Mouse (Mus musculus) midbrain, postnatal 0 days (tissue): ENCODE results near the gene Sap25. TPM values are rescaled to one million over a fixed set of nuclear protein-coding genes. Genes with fewer than 3 reads are reported as not detected.
A peak's percentile ranks its signal among the peaks of the same experiment; 100 is the strongest.

Experiments used
- ATAC-seq: fragments of 200-750 bp; cut with Nextera tagmentation; 2 replicates; pipeline ENCODE4 v1.8.0; 2017; ENCODE audit warnings: moderate number of reproducible peaks, mild to moderate bottlenecking, moderate TSS enrichment, moderate library complexity; ENCODE audit not compliant: low FRiP score
- DNase-seq: peaks from one replicate; pipeline ENCODE4 v3.0.0-alpha.2; 2015; ENCODE audit warnings: low spot score
- H3K27ac ChIP-seq: fragments of 300-500 bp; sonication (generic); 2 replicates; pipeline ENCODE4 v1.5.1; 2014; ENCODE audit warnings: low read depth, mild to moderate bottlenecking, low read length, mixed read lengths
- H3K27me3 ChIP-seq: fragments of 300-500 bp; sonication (generic); 2 replicates; pipeline ENCODE4 v1.6.1; 2014; ENCODE audit warnings: low read length, control low read depth, mixed read lengths; ENCODE audit not compliant: insufficient read depth
- H3K36me3 ChIP-seq: fragments of 300-500 bp; sonication (generic); 2 replicates; pipeline ENCODE4 v1.6.1; 2014; ENCODE audit warnings: low read length, control low read depth, mixed read lengths; ENCODE audit not compliant: insufficient read depth
- H3K4me1 ChIP-seq: fragments of 300-500 bp; sonication (generic); 2 replicates; pipeline ENCODE4 v1.6.1; 2014; ENCODE audit warnings: mild to moderate bottlenecking, control low read depth, antibody characterized with exemption, low read length, mixed read lengths; ENCODE audit not compliant: insufficient read depth
- H3K4me2 ChIP-seq: fragments of 300-500 bp; sonication (generic); 2 replicates; pipeline ENCODE4 v1.6.1; 2014; ENCODE audit warnings: low read depth, mild to moderate bottlenecking, low read length, mixed read lengths; ENCODE audit not compliant: poor library complexity, severe bottlenecking
- H3K4me3 ChIP-seq: fragments of 300-500 bp; sonication (generic); 2 replicates; pipeline ENCODE4 v1.5.1; 2014; ENCODE audit warnings: low read depth, mild to moderate bottlenecking, low read length, moderate library complexity
- H3K9ac ChIP-seq: fragments of 300-500 bp; sonication (generic); replicated peaks from 2 replicates; pipeline ENCODE4 v1.6.1; 2014; ENCODE audit warnings: mild to moderate bottlenecking, low read length, moderate library complexity, mixed read lengths; ENCODE audit not compliant: poor library complexity, severe bottlenecking
- H3K9me3 ChIP-seq: fragments of 300-500 bp; sonication (generic); 2 replicates; pipeline ENCODE4 v1.6.1; 2016; ENCODE audit warnings: low read length, control low read depth
- CTCF ChIP-seq: IDR thresholded peaks from 2 replicates; pipeline ENCODE4 v1.5.1; 2016; ENCODE audit warnings: antibody characterized with exemption, mild to moderate bottlenecking
- WGBS: fragments of 180-500 bp; shearing (Covaris S2); extraction: QIAGEN DNeasy Blood & Tissue Kit; methylation state at CpG from one replicate; pipeline ENCODE4 v1.1.7; 2014; 5-methylcytosine and 5-hydroxymethylcytosine counted together
- polyA plus RNA-seq: library from polyadenylated mRNA; unstranded; fragments of >200 nt; fragmentation: Nextera tagmentation; extraction: Ambion mirVana; gene quantifications from 2 replicates; pipeline ENCODE4 v1.2.1, GENCODE M21; 2015
- total RNA-seq: library from RNA; depleted of rRNA; stranded (reverse); fragments of >200 nt; gene quantifications from 2 replicates; pipeline ENCODE4 v1.2.3, GENCODE M21; 2014

The Sap25 gene
- total and polyA plus RNA-seq, 2 experiments from 2014 or later: 3.2 to 3.3 TPM

DNA sequence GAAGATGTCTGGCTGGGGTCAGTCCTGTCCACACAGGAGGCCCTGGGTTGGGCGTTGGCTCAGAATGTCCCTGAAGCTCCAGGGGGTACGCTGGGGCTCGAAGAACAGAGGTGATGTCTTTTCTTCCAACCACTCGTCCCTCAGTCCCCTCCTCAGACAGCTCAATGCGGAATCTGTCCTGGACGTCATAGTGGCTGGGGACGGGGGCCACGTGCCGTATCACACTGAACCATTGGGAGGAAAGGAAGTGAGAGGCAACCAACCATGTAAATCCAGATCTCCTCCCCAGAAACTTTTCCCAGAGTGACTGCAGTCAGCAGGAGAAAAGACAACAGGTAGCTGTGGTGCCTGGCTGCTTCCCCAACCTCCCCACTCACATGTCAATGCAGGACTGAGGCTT, 41.5 kb upstream of the Sap25 start:
- no peaks in the 10 kb centered on the region for H3K27me3 ChIP-seq
- H3K9ac ChIP-seq: peak overlapping the region; percentile 85
- no peak overlapping the region for H3K27ac ChIP-seq
- H3K4me3 ChIP-seq: peak overlapping the region; percentile 81
- TF ChIP-seq CTCF: no peak
- 0 out of 2 replicates have a peak, but pooled peaks cover 3% of the 10 kb centered on the region for H3K36me3 ChIP-seq
- H3K4me1 ChIP-seq: peaks cover 10% of the 10 kb centered on the region; the same call in 1 of the 2 replicates
- ATAC-seq: no peak
- peak overlapping the region; percentile 96 for H3K4me2 ChIP-seq
- no peak for DNase-seq
- H3K9me3 ChIP-seq: no peaks in the 10 kb centered on the region
- WGBS: 45% methylated on average over 9 of the region's 9 CpGs

DNA sequence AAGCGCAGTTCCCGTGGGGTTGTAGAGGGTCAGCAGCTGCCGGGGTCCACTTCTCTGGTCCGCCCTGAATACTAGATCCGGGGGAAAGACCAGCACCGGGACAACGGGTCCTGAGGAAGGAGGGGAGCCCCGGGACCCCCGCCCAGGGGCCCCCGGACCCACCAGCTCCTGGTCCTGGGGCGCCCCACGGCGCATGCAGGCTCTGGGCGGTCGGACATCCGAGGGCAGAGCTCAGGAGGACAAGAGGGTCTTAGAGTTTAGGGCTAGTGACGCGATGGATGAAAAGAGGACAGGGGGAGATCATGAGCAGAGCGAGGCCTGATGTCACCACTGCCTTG, 40.9 kb upstream of the Sap25 start:
- ATAC-seq: peak; percentile 36
- no peak for DNase-seq
- TF ChIP-seq CTCF: no peak

DNA sequence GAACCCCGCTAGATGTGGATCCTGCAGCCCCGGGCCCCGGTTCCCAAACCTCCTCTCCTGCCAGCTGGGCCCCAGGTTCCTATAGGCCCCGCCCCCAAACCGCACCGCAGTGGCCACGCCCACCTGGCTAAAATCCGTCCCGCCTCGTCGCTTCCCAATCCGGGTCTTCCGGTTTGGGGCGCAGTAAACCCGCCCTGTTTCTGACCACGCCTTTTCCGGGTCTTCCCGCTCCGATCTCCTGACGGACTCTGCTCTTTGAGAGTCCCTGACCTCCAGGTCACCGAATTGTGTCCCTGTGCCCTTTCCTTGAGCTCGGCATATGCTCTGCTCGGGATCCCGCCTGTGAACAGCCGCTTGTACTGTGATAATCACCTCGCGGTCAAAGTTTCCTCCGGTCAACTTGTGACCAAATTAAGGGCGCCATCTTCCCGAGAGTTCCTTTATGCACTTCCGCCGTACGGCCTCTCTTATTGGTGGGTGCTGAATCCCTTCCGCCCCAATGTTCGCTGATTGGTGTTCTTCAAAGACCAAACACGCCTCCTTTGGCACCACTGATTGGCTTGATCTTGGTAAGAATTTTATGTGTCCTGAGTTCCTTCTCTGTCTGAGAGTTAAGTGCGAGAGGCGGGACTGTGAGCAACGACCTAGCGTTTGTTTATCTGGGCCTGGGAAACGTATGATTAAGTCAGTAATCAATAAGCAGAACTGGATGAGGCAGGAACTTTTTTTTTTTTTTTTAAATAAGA, 40.3 kb upstream of the Sap25 start, which contains the start of gene Mospd3:
TSS of gene Mospd3 (minus strand) at position 440 of the 746 bp plus-strand sequence.
- Histone ChIP-seq H3K36me3 (0 out of 2 replicates have a peak, but pooled peaks cover 3% of the 10 kb centered on the region), H3K9me3 (no peaks in the 10 kb centered on the region), H3K4me2 (peak within 1 kb of the TSS; percentile 96), H3K4me1 (peaks cover 10% of the 10 kb centered on the region; the same call in 1 of the 2 replicates), H3K9ac (peak within 1 kb of the TSS; percentile 85), H3K4me3 (peak within 1 kb of the TSS; percentile 81), H3K27ac (peak within 1 kb of the TSS; percentile 72), H3K27me3 (no peaks in the 10 kb centered on the region)
- under 1% methylated on average over 41 of the region's 41 CpGs for WGBS
- peak; percentile 23 for TF ChIP-seq CTCF
- DNase-seq (peak; percentile 99), ATAC-seq (peak; percentile 95)

More for the DNA sequence above, 40.9 kb upstream of the Sap25 start:
- Histone ChIP-seq H3K9ac (peak overlapping the region; percentile 85), H3K4me2 (peak overlapping the region; percentile 96), H3K4me3 (peak overlapping the region; percentile 81), H3K36me3 (0 out of 2 replicates have a peak, but pooled peaks cover 3% of the 10 kb centered on the region), H3K9me3 (no peaks in the 10 kb centered on the region), H3K27ac (peak overlapping the region; percentile 72), H3K27me3 (no peaks in the 10 kb centered on the region), H3K4me1 (peaks cover 10% of the 10 kb centered on the region; the same call in 1 of the 2 replicates)
- WGBS: 1% methylated on average over 19 of the region's 19 CpGs

DNA sequence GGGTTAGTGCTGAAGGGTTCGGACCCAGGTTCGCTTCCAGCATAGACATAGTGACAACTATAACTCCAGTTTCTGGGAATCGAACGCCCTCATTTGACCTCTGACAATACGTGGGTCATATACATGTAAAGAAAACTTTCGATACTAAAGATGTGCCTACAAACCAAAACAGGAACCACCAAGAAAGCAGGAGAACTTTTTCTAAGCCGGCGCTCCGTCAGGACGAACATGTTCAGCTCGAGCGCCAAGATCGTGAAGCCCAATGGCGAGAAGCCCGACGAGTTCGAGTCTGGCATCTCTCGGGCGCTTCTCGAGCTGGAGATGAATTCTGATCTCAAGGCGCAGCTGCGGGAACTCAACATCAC, 39.8 kb upstream of the Sap25 start:
- Histone ChIP-seq H3K4me2 (peak overlapping the region; percentile 61), H3K4me1 (peaks cover 10% of the 10 kb centered on the region; the same call in 1 of the 2 replicates), H3K27me3 (no peaks in the 10 kb centered on the region), H3K4me3 (peak overlapping the region; percentile 81), H3K9ac (0 out of 2 replicates have a peak overlapping the region, but pooled peaks have one; percentile 19), H3K36me3 (0 out of 2 replicates have a peak, but pooled peaks cover 3% of the 10 kb centered on the region), H3K27ac (0 out of 2 replicates have a peak overlapping the region, but pooled peaks have one; percentile 72), H3K9me3 (no peaks in the 10 kb centered on the region)
- ATAC-seq (no peak), DNase-seq (no peak)
- 0% methylated on average over 22 of the region's 22 CpGs for WGBS
- no peak for TF ChIP-seq CTCF

DNA sequence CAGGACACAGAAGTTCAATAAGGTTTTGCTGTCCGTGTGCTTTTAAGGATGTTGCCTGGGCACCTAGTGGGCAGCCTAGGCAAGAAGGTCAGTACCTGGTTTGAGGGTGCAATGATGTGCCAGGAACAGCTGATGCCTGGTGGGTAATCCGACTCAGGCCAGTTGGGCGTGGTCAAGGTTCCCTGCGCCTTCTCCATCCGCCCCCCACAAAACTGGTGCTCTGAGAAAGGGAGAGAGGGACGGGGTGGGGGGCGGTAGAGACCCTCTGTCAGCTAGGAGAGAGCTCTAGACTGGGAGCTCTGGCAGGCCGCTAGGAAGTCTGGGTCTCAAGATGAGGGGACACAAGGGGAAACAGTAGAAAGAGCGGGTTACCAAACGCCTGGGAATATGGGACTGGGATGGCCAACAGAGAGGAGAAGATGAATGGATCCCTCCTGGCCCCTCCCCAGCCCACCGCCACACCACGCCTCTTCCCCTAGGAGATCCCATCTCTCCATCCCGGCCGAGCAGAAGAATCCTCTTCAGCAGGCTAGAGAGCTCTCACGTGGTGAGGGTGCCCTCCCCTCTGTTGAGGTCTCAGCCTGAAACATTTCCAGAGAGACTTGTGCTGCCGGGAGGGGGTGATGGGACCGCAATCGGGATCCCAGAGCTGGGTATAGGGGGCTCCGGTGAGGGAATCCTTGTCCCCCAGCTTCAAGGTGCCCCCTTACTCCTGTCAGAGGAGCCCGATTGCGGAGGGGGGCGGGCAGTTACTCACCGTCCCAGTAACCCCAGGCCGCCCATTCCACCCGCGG, 33.1 kb upstream of the Sap25 start:
- Histone ChIP-seq H3K4me1 (no peaks in the 10 kb centered on the region; the same call in 1 of the 2 replicates), H3K27ac (no peak overlapping the region), H3K36me3 (no peaks in the 10 kb centered on the region), H3K4me3 (peak overlapping the region; percentile 15; the same call in 1 of the 2 replicates), H3K9me3 (no peaks in the 10 kb centered on the region), H3K27me3 (peaks cover 8% of the 10 kb centered on the region), H3K4me2 (peak overlapping the region; percentile 30), H3K9ac (0 out of 2 replicates have a peak overlapping the region, but pooled peaks have one; percentile 29)
- no peak for ATAC-seq
- no peak for DNase-seq
- no peak for TF ChIP-seq CTCF
- 18% methylated on average over 26 of the region's 26 CpGs for WGBS
